8 mouse cellular contexts compared by ENCODE assay signal in the genomic region with DNA sequence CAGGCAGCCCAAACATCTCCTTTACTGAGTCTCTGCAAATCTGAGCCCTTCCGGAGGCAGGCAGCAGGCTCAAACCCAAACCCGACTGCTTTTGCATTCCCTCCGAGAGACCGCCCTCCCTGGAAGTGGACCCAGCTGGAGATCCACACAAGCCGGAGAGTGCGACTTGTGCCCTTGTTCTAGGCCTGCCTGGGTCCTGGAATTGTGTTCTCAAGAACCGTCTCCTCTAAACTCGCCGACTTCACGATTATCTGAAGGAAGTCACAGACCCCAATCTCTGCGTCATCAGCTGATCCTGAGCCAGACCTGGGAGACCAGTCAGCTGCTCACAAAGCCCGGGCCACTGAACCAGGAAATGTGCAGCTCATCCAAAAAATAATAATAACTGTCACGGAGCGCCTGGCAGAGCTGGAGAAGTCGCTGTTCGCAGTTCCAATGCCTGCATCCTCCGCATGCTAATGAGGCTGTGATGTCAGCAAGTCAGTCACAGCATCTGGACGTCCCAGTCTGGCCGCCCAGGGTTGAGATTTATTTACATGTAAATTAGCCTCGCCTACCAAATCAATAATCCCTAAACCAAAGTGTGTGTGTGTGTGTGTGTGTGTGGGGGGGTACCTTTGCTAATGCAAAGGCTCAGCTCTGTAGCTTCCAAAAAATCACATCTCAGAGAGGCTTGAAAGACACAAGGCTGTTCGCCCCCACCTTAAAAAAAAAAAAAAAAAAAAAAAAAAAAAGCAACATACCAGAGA.
DNase-seq lines count a peak whose midpoint lies in the region; ATAC-seq and TF ChIP-seq lines count a peak whose summit lies in the region.
"Had no signal": no experiment of that assay in that cellular context is flagged by ENCODE, and none has a peak within 500 bp of the region (broad histone marks: within the 10 kb centered on the region; RNA-seq: fewer than 3 reads in every experiment).

No protein-coding gene starts in this region.

- H3K9ac ChIP-seq in forebrain, embryonic 14.5 days (ENCODE audit: low read length): peak overlapping the region; percentile 63
- H3K9ac ChIP-seq in heart, embryonic 16.5 days (ENCODE audit: low read length): peak overlapping the region; percentile 53
- H3K9ac ChIP-seq in liver, adult 2 months (ENCODE audit: low read depth, low read length): peak overlapping the region; percentile 13
- peak overlapping the region; percentile 57 for H3K9ac ChIP-seq in neural tube, embryonic 12.5 days

- 0% methylated on average over 21 of the region's 21 CpGs for WGBS in forebrain, embryonic 14.5 days
- WGBS in heart, embryonic 16.5 days: 2% methylated on average over 21 of the region's 21 CpGs
- 5% methylated on average over 21 of the region's 21 CpGs for WGBS in liver, adult 2 months
- under 1% methylated on average over 21 of the region's 21 CpGs for WGBS in neural tube, embryonic 12.5 days

- peak; percentile 91 for ATAC-seq in forebrain, embryonic 14.5 days
- ATAC-seq in heart, embryonic 16.5 days (replicated peaks; ENCODE audit: extremely low read depth, insufficient read depth, low FRiP score): peak; percentile 53
- ATAC-seq in neural tube, embryonic 12.5 days (ENCODE audit: low FRiP score, low read depth): peak; percentile 91

- H3K79me2 ChIP-seq in liver, adult 2 months (ENCODE audit: control insufficient read depth, insufficient read depth, low read length): no peaks in the 10 kb centered on the region; the same call in 1 of the 2 replicates

- TF ChIP-seq POLR2A in liver, adult 2 months (IDR thresholded peaks at IDR 0.05; ENCODE audit: extremely low read depth, insufficient read depth, low read length): no peak

- H3K4me2 ChIP-seq in forebrain, embryonic 14.5 days (ENCODE audit: low read length): peak overlapping the region; percentile 63
- peak overlapping the region; percentile 71 for H3K4me2 ChIP-seq in heart, embryonic 16.5 days (ENCODE audit: low read depth, low read length)
- H3K4me2 ChIP-seq in neural tube, embryonic 12.5 days (replicated peaks): peak overlapping the region; percentile 64

- H3K4me1 ChIP-seq in forebrain, embryonic 14.5 days (ENCODE audit: control insufficient read depth, insufficient read depth, low read length): peaks cover 18% of the 10 kb centered on the region
- H3K4me1 ChIP-seq in heart, embryonic 16.5 days (ENCODE audit: control insufficient read depth, insufficient read depth, low read length): peaks cover 16% of the 10 kb centered on the region; the same call in 1 of the 2 replicates
- no peaks in the 10 kb centered on the region; the same call in 1 of the 2 replicates for H3K4me1 ChIP-seq in liver, adult 2 months (ENCODE audit: control insufficient read depth, insufficient read depth, low read length)
- peaks cover 20% of the 10 kb centered on the region for H3K4me1 ChIP-seq in neural tube, embryonic 12.5 days

- H3K4me3 ChIP-seq in forebrain, embryonic 14.5 days (ENCODE audit: low read depth, low read length): peak overlapping the region; percentile 41
- peak overlapping the region; percentile 62 for H3K4me3 ChIP-seq in heart, embryonic 16.5 days (ENCODE audit: low read length)
- H3K4me3 ChIP-seq in liver, adult 2 months (ENCODE audit: insufficient read depth, low read depth, low read length): peak overlapping the region; percentile 58
- H3K4me3 ChIP-seq in neural tube, embryonic 12.5 days: peak overlapping the region; percentile 42

- no peaks in the 10 kb centered on the region for H3K36me3 ChIP-seq in forebrain, embryonic 14.5 days (ENCODE audit: control insufficient read depth, insufficient read depth, low read length)
- H3K36me3 ChIP-seq in heart, embryonic 16.5 days (ENCODE audit: control insufficient read depth, insufficient read depth): no peaks in the 10 kb centered on the region
- H3K36me3 ChIP-seq in liver, adult 2 months (ENCODE audit: control insufficient read depth, insufficient read depth, low read length): no peaks in the 10 kb centered on the region
- H3K36me3 ChIP-seq in neural tube, embryonic 12.5 days: no peaks in the 10 kb centered on the region

- H3K27me3 ChIP-seq in forebrain, embryonic 14.5 days (replicated peaks; ENCODE audit: control insufficient read depth, insufficient read depth, low read length): no peaks in the 10 kb centered on the region
- no peaks in the 10 kb centered on the region for H3K27me3 ChIP-seq in heart, embryonic 16.5 days (ENCODE audit: control insufficient read depth, insufficient read depth, low read length)
- no peaks in the 10 kb centered on the region; the same call in 1 of the 2 replicates for H3K27me3 ChIP-seq in liver, adult 2 months (ENCODE audit: control insufficient read depth, insufficient read depth, low read length)
- no peaks in the 10 kb centered on the region for H3K27me3 ChIP-seq in neural tube, embryonic 12.5 days (replicated peaks)

- peak; percentile 55 to 61 for DNase-seq in cerebellum, adult 18-20 months
- DNase-seq in forebrain, embryonic 14.5 days (ENCODE audit: low spot score): peak; percentile 87
- peak; percentile 87 for DNase-seq in kidney, postnatal 14 days
- DNase-seq in liver, adult 2 months (ENCODE audit: extremely low read depth, low read depth, low spot score): peak; percentile 40
- peak; percentile 38 for DNase-seq in urinary bladder, adult 2 months (ENCODE audit: low spot score)

- H3K27ac ChIP-seq in forebrain, embryonic 14.5 days (ENCODE audit: low read depth, low read length): peak overlapping the region; percentile 72
- H3K27ac ChIP-seq in heart, embryonic 16.5 days (ENCODE audit: low read length): peak overlapping the region; percentile 69
- H3K27ac ChIP-seq in liver, adult 2 months (replicated peaks; ENCODE audit: insufficient read depth, low read depth, low read length): peak overlapping the region; percentile 21; the same call in 1 of the 2 replicates
- peak overlapping the region; percentile 70 for H3K27ac ChIP-seq in neural tube, embryonic 12.5 days
- H3K27ac ChIP-seq: macrophage had no signal

- TF ChIP-seq CTCF in liver, adult 2 months (IDR thresholded peaks at IDR 0.05; ENCODE audit: low read depth, low read length): no peak

- no peaks in the 10 kb centered on the region for H3K9me3 ChIP-seq in forebrain, embryonic 14.5 days (replicated peaks; ENCODE audit: control insufficient read depth, low read length)
- H3K9me3 ChIP-seq in heart, embryonic 16.5 days (replicated peaks; ENCODE audit: control insufficient read depth, low read length): no peaks in the 10 kb centered on the region
- no peaks in the 10 kb centered on the region for H3K9me3 ChIP-seq in neural tube, embryonic 12.5 days

Comparison
In these comparisons a context has a peak if more than half of its experiments do, and no peak if none do; other contexts are left out.
1. Peak in every context shown above with its lines: DNase-seq, ATAC-seq, H3K4me3 ChIP-seq and H3K27ac ChIP-seq.
2. H3K27ac ChIP-seq: peak in every context shown above with its lines; median percentile 72 in forebrain, embryonic 14.5 days; 70 in neural tube, embryonic 12.5 days; 69 in heart, embryonic 16.5 days; 21 in liver, adult 2 months.
3. H3K9ac ChIP-seq: peak in every context shown above with its lines; median percentile 63 in forebrain, embryonic 14.5 days; 57 in neural tube, embryonic 12.5 days; 53 in heart, embryonic 16.5 days; 13 in liver, adult 2 months.